Mouse (Mus musculus): Measurements from ENCODE around the gene Slc2a3. TPM values are rescaled to one million over a fixed set of nuclear protein-coding genes. Genes with fewer than 3 reads are reported as not detected.

The Slc2a3 gene
- polyA plus RNA-seq, 1 experiment from 2014 or later: 29.2 TPM

- Histone ChIP-seq H3K27ac (ENCODE audit: low read depth, low read length) (no peak overlapping the region), H3K27me3 (ENCODE audit: control insufficient read depth, insufficient read depth, low read length) (peaks cover 2% of the 10 kb centered on the region; the same call in 1 of the 2 replicates), H3K4me1 (replicated peaks; ENCODE audit: control insufficient read depth, insufficient read depth, low read length) (no peaks in the 10 kb centered on the region), H3K4me2 (replicated peaks; ENCODE audit: low read depth, low read length) (peak overlapping the region; percentile 65), H3K9me3 (ENCODE audit: control insufficient read depth, low read length) (no peaks in the 10 kb centered on the region), H3K4me3 (ENCODE audit: low read depth, low read length) (peak overlapping the region; percentile 39), H3K9ac (ENCODE audit: low read depth, low read length) (peak overlapping the region; percentile 53; the same call in 1 of the 2 replicates), H3K36me3 (ENCODE audit: control insufficient read depth, insufficient read depth, low read length) (no peaks in the 10 kb centered on the region)
- 37% methylated on average over 17 of the region's 17 CpGs for WGBS
- ATAC-seq (ENCODE audit: low FRiP score) (peak; percentile 11; the same call in 1 of the 2 replicates), DNase-seq (ENCODE audit: low spot score) (no peak)
Observed at GRCm38 (mm10) chr6:122763844-122764445, 37.5 kb downstream of the Slc2a3 start.

- H3K27ac ChIP-seq (ENCODE audit: low read depth, low read length): no peak overlapping the region
- ATAC-seq (ENCODE audit: low FRiP score): no peak
Observed at GRCm38 (mm10) chr6:122762952-122763700, 38.3 kb downstream of the Slc2a3 start.

GRCm38 (mm10) chr6:122762480-122762879, 39.0 kb downstream of the Slc2a3 start:
- Histone ChIP-seq H3K4me2 (replicated peaks; ENCODE audit: low read depth, low read length) (no peak overlapping the region), H3K9ac (ENCODE audit: low read depth, low read length) (no peak overlapping the region), H3K27me3 (ENCODE audit: control insufficient read depth, insufficient read depth, low read length) (peaks cover 2% of the 10 kb centered on the region; the same call in 1 of the 2 replicates), H3K4me1 (replicated peaks; ENCODE audit: control insufficient read depth, insufficient read depth, low read length) (no peaks in the 10 kb centered on the region), H3K36me3 (ENCODE audit: control insufficient read depth, insufficient read depth, low read length) (no peaks in the 10 kb centered on the region), H3K27ac (ENCODE audit: low read depth, low read length) (no peak overlapping the region), H3K4me3 (ENCODE audit: low read depth, low read length) (no peak overlapping the region), H3K9me3 (ENCODE audit: control insufficient read depth, low read length) (no peaks in the 10 kb centered on the region)
- no peak for DNase-seq (ENCODE audit: low spot score)
- no peak for ATAC-seq (ENCODE audit: low FRiP score)
- WGBS: 78% methylated on average over 3 of the region's 3 CpGs

More at GRCm38 (mm10) chr6:122762952-122763700, 38.3 kb downstream of the Slc2a3 start:
- DNase-seq (ENCODE audit: low spot score): no peak
- H3K9ac ChIP-seq (ENCODE audit: low read depth, low read length): no peak overlapping the region
- H3K27me3 ChIP-seq (ENCODE audit: control insufficient read depth, insufficient read depth, low read length): peaks cover 2% of the 10 kb centered on the region; the same call in 1 of the 2 replicates
- no peaks in the 10 kb centered on the region for H3K4me1 ChIP-seq (replicated peaks; ENCODE audit: control insufficient read depth, insufficient read depth, low read length)
- no peaks in the 10 kb centered on the region for H3K9me3 ChIP-seq (ENCODE audit: control insufficient read depth, low read length)
- WGBS: 83% methylated on average over 11 of the region's 11 CpGs
- no peaks in the 10 kb centered on the region for H3K36me3 ChIP-seq (ENCODE audit: control insufficient read depth, insufficient read depth, low read length)
- H3K4me2 ChIP-seq (replicated peaks; ENCODE audit: low read depth, low read length): no peak overlapping the region
- H3K4me3 ChIP-seq (ENCODE audit: low read depth, low read length): no peak overlapping the region

- H3K4me3 ChIP-seq (ENCODE audit: low read depth, low read length): no peak overlapping the region
- H3K36me3 ChIP-seq (ENCODE audit: control insufficient read depth, insufficient read depth, low read length): no peaks in the 10 kb centered on the region
- no peak overlapping the region for H3K9ac ChIP-seq (ENCODE audit: low read depth, low read length)
- no peak overlapping the region for H3K4me2 ChIP-seq (replicated peaks; ENCODE audit: low read depth, low read length)
- no peak overlapping the region for H3K27ac ChIP-seq (ENCODE audit: low read depth, low read length)
- no peaks in the 10 kb centered on the region for H3K4me1 ChIP-seq (replicated peaks; ENCODE audit: control insufficient read depth, insufficient read depth, low read length)
- DNase-seq (ENCODE audit: low spot score): no peak
- peaks cover 2% of the 10 kb centered on the region; the same call in 1 of the 2 replicates for H3K27me3 ChIP-seq (ENCODE audit: control insufficient read depth, insufficient read depth, low read length)
- no peak for ATAC-seq (ENCODE audit: low FRiP score)
- H3K9me3 ChIP-seq (ENCODE audit: control insufficient read depth, low read length): no peaks in the 10 kb centered on the region
Observed at GRCm38 (mm10) chr6:122761901-122762300, 39.5 kb downstream of the Slc2a3 start.

GRCm38 (mm10) chr6:122761011-122761599, 40.3 kb downstream of the Slc2a3 start:
- ATAC-seq (ENCODE audit: low FRiP score) (peak; percentile 61), DNase-seq (ENCODE audit: low spot score) (peak; percentile 86)
- Histone ChIP-seq H3K27me3 (ENCODE audit: control insufficient read depth, insufficient read depth, low read length) (peaks cover 2% of the 10 kb centered on the region; the same call in 1 of the 2 replicates), H3K4me3 (ENCODE audit: low read depth, low read length) (peak overlapping the region; percentile 24; the same call in 1 of the 2 replicates), H3K9me3 (ENCODE audit: control insufficient read depth, low read length) (no peaks in the 10 kb centered on the region), H3K4me2 (replicated peaks; ENCODE audit: low read depth, low read length) (peak overlapping the region; percentile 36), H3K9ac (ENCODE audit: low read depth, low read length) (no peak overlapping the region), H3K27ac (ENCODE audit: low read depth, low read length) (no peak overlapping the region), H3K4me1 (replicated peaks; ENCODE audit: control insufficient read depth, insufficient read depth, low read length) (no peaks in the 10 kb centered on the region), H3K36me3 (ENCODE audit: control insufficient read depth, insufficient read depth, low read length) (no peaks in the 10 kb centered on the region)
- under 1% methylated on average over 11 of the region's 11 CpGs for WGBS

- WGBS: 62% methylated on average over 5 of the region's 5 CpGs
- Histone ChIP-seq H3K9me3 (ENCODE audit: control insufficient read depth, low read length) (no peaks in the 10 kb centered on the region), H3K4me2 (replicated peaks; ENCODE audit: low read depth, low read length) (no peak overlapping the region), H3K4me1 (replicated peaks; ENCODE audit: control insufficient read depth, insufficient read depth, low read length) (no peaks in the 10 kb centered on the region), H3K36me3 (ENCODE audit: control insufficient read depth, insufficient read depth, low read length) (no peaks in the 10 kb centered on the region), H3K9ac (ENCODE audit: low read depth, low read length) (no peak overlapping the region), H3K27me3 (ENCODE audit: control insufficient read depth, insufficient read depth, low read length) (peaks cover under 1% of the 10 kb centered on the region; the same call in 1 of the 2 replicates), H3K4me3 (ENCODE audit: low read depth, low read length) (no peak overlapping the region), H3K27ac (ENCODE audit: low read depth, low read length) (no peak overlapping the region)
- ATAC-seq (ENCODE audit: low FRiP score) (no peak), DNase-seq (ENCODE audit: low spot score) (no peak)
Observed at GRCm38 (mm10) chr6:122758732-122759131, 42.7 kb downstream of the Slc2a3 start.

GRCm38 (mm10) chr6:122755913-122756312, 45.5 kb downstream of the Slc2a3 start:
- no peak overlapping the region for H3K4me2 ChIP-seq (replicated peaks; ENCODE audit: low read depth, low read length)
- no peaks in the 10 kb centered on the region for H3K27me3 ChIP-seq (ENCODE audit: control insufficient read depth, insufficient read depth, low read length)
- ATAC-seq (ENCODE audit: low FRiP score): no peak
- 65% methylated on average over 2 of the region's 2 CpGs for WGBS
- H3K9me3 ChIP-seq (ENCODE audit: control insufficient read depth, low read length): no peaks in the 10 kb centered on the region
- no peak overlapping the region for H3K27ac ChIP-seq (ENCODE audit: low read depth, low read length)
- no peak for DNase-seq (ENCODE audit: low spot score)
- H3K4me1 ChIP-seq (replicated peaks; ENCODE audit: control insufficient read depth, insufficient read depth, low read length): no peaks in the 10 kb centered on the region
- H3K4me3 ChIP-seq (ENCODE audit: low read depth, low read length): no peak overlapping the region
- H3K9ac ChIP-seq (ENCODE audit: low read depth, low read length): no peak overlapping the region
- no peaks in the 10 kb centered on the region for H3K36me3 ChIP-seq (ENCODE audit: control insufficient read depth, insufficient read depth, low read length)

GRCm38 (mm10) chr6:122750579-122750978, 50.9 kb downstream of the Slc2a3 start:
- Histone ChIP-seq H3K4me2 (replicated peaks; ENCODE audit: low read depth, low read length) (no peak overlapping the region), H3K4me1 (replicated peaks; ENCODE audit: control insufficient read depth, insufficient read depth, low read length) (no peaks in the 10 kb centered on the region), H3K9ac (ENCODE audit: low read depth, low read length) (no peak overlapping the region), H3K27ac (ENCODE audit: low read depth, low read length) (no peak overlapping the region), H3K27me3 (ENCODE audit: control insufficient read depth, insufficient read depth, low read length) (no peaks in the 10 kb centered on the region), H3K4me3 (ENCODE audit: low read depth, low read length) (no peak overlapping the region), H3K36me3 (ENCODE audit: control insufficient read depth, insufficient read depth, low read length) (no peaks in the 10 kb centered on the region), H3K9me3 (ENCODE audit: control insufficient read depth, low read length) (no peaks in the 10 kb centered on the region)
- WGBS: 85% methylated on average over 6 of the region's 6 CpGs
- no peak for ATAC-seq (ENCODE audit: low FRiP score)
- no peak for DNase-seq (ENCODE audit: low spot score)

Data from hindbrain, embryonic 11.5 days (tissue).